Mouse (Mus musculus) liver, adult 2 months (tissue): ENCODE results near the gene Clpsl2. TPM values are rescaled to one million over a fixed set of nuclear protein-coding genes. Genes with fewer than 3 reads are reported as not detected.
A peak's percentile ranks its signal among the peaks of the same experiment; 100 is the strongest.

ENCODE experiments used
- DNase-seq: peaks from one replicate; pipeline ENCODE4 v3.0.0-alpha.2; 2011; ENCODE audit warnings: low read depth, low spot score; ENCODE audit errors: extremely low read depth
- H3K27ac ChIP-seq: fragments of 200-500 bp; replicated peaks from 2 replicates; pipeline ENCODE4 v1.5.1; 2012; ENCODE audit warnings: low read depth, mild to moderate bottlenecking, control low read depth, inconsistent platforms, low read length; ENCODE audit not compliant: insufficient read depth
- H3K27me3 ChIP-seq: fragments of 200-500 bp; 2 replicates; pipeline ENCODE4 v1.6.1; 2012; ENCODE audit warnings: mild to moderate bottlenecking, moderate library complexity, low read length, inconsistent platforms; ENCODE audit not compliant: control insufficient read depth, insufficient read depth
- H3K36me3 ChIP-seq: fragments of 200-500 bp; 2 replicates; pipeline ENCODE4 v1.6.1; 2012; ENCODE audit warnings: low read length, inconsistent platforms; ENCODE audit not compliant: control insufficient read depth, insufficient read depth
- H3K4me1 ChIP-seq: fragments of 200-500 bp; 2 replicates; pipeline ENCODE4 v1.6.1; 2011; ENCODE audit warnings: low read length; ENCODE audit not compliant: control insufficient read depth, insufficient read depth
- H3K4me3 ChIP-seq: fragments of 200-500 bp; 2 replicates; pipeline ENCODE4 v1.5.1; 2011; ENCODE audit warnings: low read depth, mild to moderate bottlenecking, control low read depth, low read length, moderate library complexity; ENCODE audit not compliant: insufficient read depth
- H3K79me2 ChIP-seq: fragments of 200-500 bp; 2 replicates; pipeline ENCODE4 v1.6.1; 2012; ENCODE audit warnings: inconsistent platforms, mild to moderate bottlenecking, low read length, moderate library complexity; ENCODE audit not compliant: control insufficient read depth, insufficient read depth
- H3K9ac ChIP-seq: fragments of 200-500 bp; 2 replicates; pipeline ENCODE4 v1.6.1; 2012; ENCODE audit warnings: low read depth, mild to moderate bottlenecking, control low read depth, inconsistent platforms, low read length
- CTCF ChIP-seq: fragments of 200-500 bp; IDR thresholded peaks from 2 replicates; pipeline ENCODE4 v1.5.1; 2011; ENCODE audit warnings: low read depth, low read length, control low read depth
- POLR2A ChIP-seq: fragments of 200-500 bp; IDR thresholded peaks from 2 replicates; pipeline ENCODE4 v1.6.1; 2011; ENCODE audit warnings: low read length, control low read depth; ENCODE audit not compliant: insufficient read depth; ENCODE audit errors: extremely low read depth
- WGBS: fragments of 180-500 bp; shearing (Covaris S2); methylation state at CpG from one replicate; pipeline ENCODE4 v1.1.7; 2018; 5-methylcytosine and 5-hydroxymethylcytosine counted together
- polyA plus RNA-seq: library from polyadenylated mRNA; depleted of rRNA; stranded (reverse); fragments of >200 nt; gene quantifications from 2 replicates; pipeline ENCODE4 v1.2.3, GENCODE M21; 2012
- total RNA-seq: library from RNA; depleted of rRNA; stranded (reverse); fragments of >200 nt; gene quantifications from 2 replicates; pipeline ENCODE4 v1.2.3, GENCODE M21; 2014

Gene Clpsl2
- total and polyA plus RNA-seq, 2 experiments, result not detected

- 2% methylated on average over 6 of the region's 6 CpGs for WGBS
- H3K9ac ChIP-seq, result no peak overlapping the region
- H3K36me3 ChIP-seq, result no peaks in the 10 kb centered on the region
- peak; percentile 28 for DNase-seq
- H3K4me3 ChIP-seq, result no peak overlapping the region
- no peaks in the 10 kb centered on the region; the same call in 1 of the 2 replicates for H3K4me1 ChIP-seq
- H3K79me2 ChIP-seq, result no peaks in the 10 kb centered on the region
- TF ChIP-seq CTCF (peak; percentile 95), POLR2A (no peak)
- no peaks in the 10 kb centered on the region for H3K27me3 ChIP-seq
- no peak overlapping the region for H3K27ac ChIP-seq
Observed at GRCm38 (mm10) chr17:28528043-28528351, 21.2 kb upstream of the Clpsl2 start.

DNA sequence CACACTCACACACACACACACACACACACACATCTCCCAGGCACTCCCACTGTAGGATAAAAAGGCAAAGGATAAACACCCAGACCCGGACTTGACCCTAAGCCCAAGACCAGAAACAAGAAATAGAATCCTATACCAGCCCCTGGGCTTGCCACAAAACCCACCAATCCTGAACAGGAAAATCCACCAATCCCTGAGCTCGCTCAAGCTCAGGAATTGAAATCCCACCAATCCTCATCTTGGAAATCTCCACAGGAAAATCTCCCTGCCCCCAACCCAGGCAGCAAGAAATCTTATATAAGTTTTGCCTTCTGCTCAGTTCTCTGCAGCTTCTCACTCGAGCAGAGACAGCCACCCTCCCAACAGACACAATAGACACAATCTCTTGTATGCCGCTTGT, 20.1 kb upstream of the Clpsl2 start:
- 80% methylated on average over 4 of the region's 4 CpGs for WGBS
- TF ChIP-seq POLR2A (no peak), CTCF (no peak)
- H3K4me3 ChIP-seq, result no peak overlapping the region
- no peaks in the 10 kb centered on the region; the same call in 1 of the 2 replicates for H3K4me1 ChIP-seq
- H3K27me3 ChIP-seq, result no peaks in the 10 kb centered on the region
- H3K36me3 ChIP-seq, result no peaks in the 10 kb centered on the region
- no peaks in the 10 kb centered on the region for H3K79me2 ChIP-seq
- no peak for DNase-seq
- no peak overlapping the region for H3K27ac ChIP-seq
- no peak overlapping the region for H3K9ac ChIP-seq

- no peaks in the 10 kb centered on the region for H3K27me3 ChIP-seq
- 97% methylated on average over 6 of the region's 6 CpGs for WGBS
- H3K9ac ChIP-seq, result no peak within 1 kb of the TSS
- H3K4me1 ChIP-seq, result no peaks in the 10 kb centered on the region
- no peak within 1 kb of the TSS for H3K27ac ChIP-seq
- no peaks in the 10 kb centered on the region for H3K36me3 ChIP-seq
- H3K79me2 ChIP-seq, result no peaks in the 10 kb centered on the region
- no peak for TF ChIP-seq CTCF
- DNase-seq, result no peak
- H3K4me3 ChIP-seq, result no peak within 1 kb of the TSS
Observed at GRCm38 (mm10) chr17:28530506-28530905, 18.7 kb upstream of the Clpsl2 start, which contains the start of gene Armc12. TSS of gene Armc12 (plus strand) at chr17:28530806.

- TF ChIP-seq POLR2A (no peak), CTCF (no peak)
- 44% methylated on average over 18 of the region's 18 CpGs for WGBS
- Histone ChIP-seq H3K79me2 (no peaks in the 10 kb centered on the region), H3K36me3 (no peaks in the 10 kb centered on the region), H3K9ac (no peak overlapping the region), H3K4me3 (no peak overlapping the region), H3K27me3 (no peaks in the 10 kb centered on the region), H3K4me1 (no peaks in the 10 kb centered on the region), H3K27ac (no peak overlapping the region)
- no peak for DNase-seq
Observed at GRCm38 (mm10) chr17:28531946-28532345, 17.3 kb upstream of the Clpsl2 start.

DNA sequence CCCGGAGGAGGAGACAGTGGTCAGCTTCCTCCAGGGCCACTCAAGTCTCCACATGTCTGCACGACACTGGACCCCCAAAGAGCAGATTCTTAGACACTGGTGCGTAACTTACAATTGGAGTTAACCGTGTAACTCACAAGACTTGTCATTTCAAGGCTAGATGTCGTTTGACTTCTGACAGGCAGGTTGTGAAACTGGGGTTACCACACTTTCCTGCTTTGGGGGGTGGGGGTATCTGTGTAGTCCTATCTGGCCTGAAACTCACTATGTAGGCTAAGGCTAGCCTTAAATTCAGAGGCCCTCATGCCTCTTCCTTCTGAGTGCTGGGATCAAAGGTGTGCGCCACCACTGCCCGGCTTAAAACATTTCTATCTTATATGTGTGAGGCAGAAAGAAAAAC, 16.7 kb upstream of the Clpsl2 start:
- Histone ChIP-seq H3K4me1 (no peaks in the 10 kb centered on the region), H3K27ac (no peak overlapping the region), H3K79me2 (no peaks in the 10 kb centered on the region), H3K36me3 (no peaks in the 10 kb centered on the region), H3K9ac (no peak overlapping the region), H3K27me3 (no peaks in the 10 kb centered on the region; the same call in 1 of the 2 replicates), H3K4me3 (no peak overlapping the region)
- TF ChIP-seq CTCF (no peak), POLR2A (no peak)
- DNase-seq, result no peak
- WGBS, result 83% methylated on average over 7 of the region's 7 CpGs

GRCm38 (mm10) chr17:28533327-28533726, 15.9 kb upstream of the Clpsl2 start:
- Histone ChIP-seq H3K9ac (no peak overlapping the region), H3K36me3 (no peaks in the 10 kb centered on the region), H3K27ac (no peak overlapping the region), H3K4me1 (no peaks in the 10 kb centered on the region), H3K4me3 (no peak overlapping the region), H3K27me3 (no peaks in the 10 kb centered on the region; the same call in 1 of the 2 replicates), H3K79me2 (no peaks in the 10 kb centered on the region)
- no peak for TF ChIP-seq POLR2A
- TF ChIP-seq CTCF, result no peak
- WGBS, result 90% methylated on average over 13 of the region's 13 CpGs
- no peak for DNase-seq
